Mouse (Mus musculus) thymus, adult 2 months (tissue): ENCODE measurements around the gene Olfr160. TPM values are rescaled to one million over a fixed set of nuclear protein-coding genes. Genes with fewer than 3 reads are reported as not detected.

Experiments used
- DNase-seq: peaks from one replicate; pipeline ENCODE4 v3.0.0; 2021
- H3K27ac ChIP-seq: fragments of 200-500 bp; 2 replicates; pipeline ENCODE4 v1.5.1; 2012; ENCODE audit warnings: low read length, control low read depth; ENCODE audit not compliant: control insufficient read depth, insufficient read depth
- H3K27me3 ChIP-seq: fragments of 200-500 bp; 2 replicates; pipeline ENCODE4 v1.6.1; 2012; ENCODE audit warnings: mild to moderate bottlenecking, low read length, moderate library complexity, mixed read lengths; ENCODE audit not compliant: control insufficient read depth, insufficient read depth
- H3K36me3 ChIP-seq: fragments of 200-500 bp; 2 replicates; pipeline ENCODE4 v1.6.1; 2012; ENCODE audit warnings: mild to moderate bottlenecking, low read length, moderate library complexity; ENCODE audit not compliant: control insufficient read depth, insufficient read depth
- H3K4me1 ChIP-seq: fragments of 200-500 bp; replicated peaks from 2 replicates; pipeline ENCODE4 v1.6.1; 2012; ENCODE audit warnings: low read length; ENCODE audit not compliant: control insufficient read depth, insufficient read depth
- H3K4me3 ChIP-seq: fragments of 200-500 bp; 2 replicates; pipeline ENCODE4 v1.5.1; 2012; ENCODE audit warnings: mild to moderate bottlenecking, low read length, control low read depth, moderate library complexity; ENCODE audit not compliant: control insufficient read depth, insufficient read depth
- CTCF ChIP-seq: fragments of 200-500 bp; IDR thresholded peaks from 2 replicates; pipeline ENCODE4 v1.5.1; 2012; ENCODE audit warnings: mild to moderate bottlenecking, control low read depth, low read length, moderate library complexity, borderline replicate concordance; ENCODE audit not compliant: control insufficient read depth, poor library complexity, insufficient read depth; ENCODE audit errors: extremely low read depth
- POLR2A ChIP-seq: fragments of 200-500 bp; IDR thresholded peaks from 2 replicates; pipeline ENCODE4 v1.6.1; 2012; ENCODE audit warnings: mild to moderate bottlenecking, low read length, control low read depth, moderate library complexity; ENCODE audit not compliant: control insufficient read depth, poor library complexity, insufficient read depth; ENCODE audit errors: extremely low read depth
- WGBS: fragments of 180-500 bp; shearing (Covaris S2); methylation state at CpG from one replicate; pipeline ENCODE4 v1.1.7; 2018; 5-methylcytosine and 5-hydroxymethylcytosine counted together
- polyA plus RNA-seq: library from polyadenylated mRNA; depleted of rRNA; stranded (reverse); fragments of >200 nt; gene quantifications from 2 replicates; pipeline ENCODE4 v1.2.3, GENCODE M21; 2012; rRNA removed

Olfr160 gene
- polyA plus RNA-seq: not detected in 2 replicates

GRCm38 (mm10) chr9:37716150-37716549 lies at the start of gene Olfr160:
TSS of gene Olfr160 (minus strand) at chr9:37716250.
- Histone ChIP-seq H3K36me3 (no peaks in the 10 kb centered on the region), H3K27me3 (no peaks in the 10 kb centered on the region), H3K4me3 (no peak within 1 kb of the TSS), H3K4me1 (no peaks in the 10 kb centered on the region), H3K27ac (no peak within 1 kb of the TSS)
- TF ChIP-seq POLR2A: no peak
- no peak for TF ChIP-seq CTCF
- 88% methylated on average over 1 of the region's 1 CpGs for WGBS
- DNase-seq: no peak

GRCm38 (mm10) chr9:37762541-37762940 lies 46.5 kb upstream of the Olfr160 start:
- Histone ChIP-seq H3K27ac (no peak overlapping the region), H3K27me3 (no peaks in the 10 kb centered on the region), H3K36me3 (no peaks in the 10 kb centered on the region), H3K4me3 (no peak overlapping the region), H3K4me1 (no peaks in the 10 kb centered on the region)
- TF ChIP-seq POLR2A (no peak), CTCF (no peak)
- no peak for DNase-seq
- 51% methylated on average over 2 of the region's 2 CpGs for WGBS

- H3K4me1 ChIP-seq: no peaks in the 10 kb centered on the region
- H3K27ac ChIP-seq: no peak overlapping the region
- H3K27me3 ChIP-seq: no peaks in the 10 kb centered on the region
- no peak overlapping the region for H3K4me3 ChIP-seq
- 95% methylated on average over 2 of the region's 2 CpGs for WGBS
- H3K36me3 ChIP-seq: no peaks in the 10 kb centered on the region
- DNase-seq: no peak
- TF ChIP-seq POLR2A (no peak), CTCF (no peak)
These were observed 45.7 kb upstream of the Olfr160 start for GRCm38 (mm10) chr9:37761728-37762127.

GRCm38 (mm10) chr9:37752006-37752405 lies 36.0 kb upstream of the Olfr160 start:
- no peak for DNase-seq
- 82% methylated on average over 4 of the region's 4 CpGs for WGBS
- Histone ChIP-seq H3K27me3 (no peaks in the 10 kb centered on the region), H3K4me3 (no peak overlapping the region), H3K27ac (no peak overlapping the region), H3K36me3 (no peaks in the 10 kb centered on the region), H3K4me1 (no peaks in the 10 kb centered on the region)
- TF ChIP-seq CTCF (no peak), POLR2A (no peak)

- WGBS: 73% methylated on average over 2 of the region's 2 CpGs
- TF ChIP-seq CTCF (no peak), POLR2A (no peak)
- no peaks in the 10 kb centered on the region for H3K27me3 ChIP-seq
- DNase-seq: no peak
- no peaks in the 10 kb centered on the region for H3K36me3 ChIP-seq
- H3K27ac ChIP-seq: no peak overlapping the region
- no peak overlapping the region for H3K4me3 ChIP-seq
- no peaks in the 10 kb centered on the region for H3K4me1 ChIP-seq
These were observed 35.4 kb upstream of the Olfr160 start for GRCm38 (mm10) chr9:37751467-37751866.

- TF ChIP-seq POLR2A: no peak
- TF ChIP-seq CTCF: no peak
- Histone ChIP-seq H3K27ac (no peak overlapping the region), H3K4me1 (no peaks in the 10 kb centered on the region), H3K4me3 (no peak overlapping the region), H3K27me3 (no peaks in the 10 kb centered on the region), H3K36me3 (no peaks in the 10 kb centered on the region)
- 72% methylated on average over 7 of the region's 7 CpGs for WGBS
- no peak for DNase-seq
These were observed 34.4 kb upstream of the Olfr160 start for GRCm38 (mm10) chr9:37750319-37751075.

GRCm38 (mm10) chr9:37744806-37745205 lies 28.8 kb upstream of the Olfr160 start, which contains the start of gene Olfr874:
TSS of gene Olfr874 (plus strand) at chr9:37745106.
- no peaks in the 10 kb centered on the region for H3K27me3 ChIP-seq
- TF ChIP-seq CTCF: no peak
- no peak for TF ChIP-seq POLR2A
- no peaks in the 10 kb centered on the region for H3K4me1 ChIP-seq

More at GRCm38 (mm10) chr9:37744806-37745205, 28.8 kb upstream of the Olfr160 start, which contains the start of gene Olfr874:
- Histone ChIP-seq H3K36me3 (no peaks in the 10 kb centered on the region), H3K4me3 (no peak within 1 kb of the TSS), H3K27ac (no peak within 1 kb of the TSS)
- no peak for DNase-seq
